Mouse (Mus musculus) lung, embryonic 16.5 days (tissue): ENCODE results near the gene Cldn11. TPM values are rescaled to one million over a fixed set of nuclear protein-coding genes. Genes with fewer than 3 reads are reported as not detected.

ENCODE experiments used
- ATAC-seq: fragments of 200-750 bp; cut with Nextera tagmentation; 2 replicates; pipeline ENCODE4 v1.8.0; 2017; ENCODE audit warnings: low read depth, mild to moderate bottlenecking, moderate library complexity
- H3K27ac ChIP-seq: fragments of 300-500 bp; sonication (generic); 2 replicates; pipeline ENCODE4 v1.5.1; 2014; ENCODE audit warnings: mild to moderate bottlenecking, control low read depth, low read length
- H3K27me3 ChIP-seq: fragments of 300-500 bp; sonication (generic); 2 replicates; pipeline ENCODE4 v1.6.1; 2014; ENCODE audit warnings: low read depth, low read length, mixed read lengths; ENCODE audit not compliant: control insufficient read depth, insufficient read depth
- H3K36me3 ChIP-seq: fragments of 300-500 bp; sonication (generic); 2 replicates; pipeline ENCODE4 v1.6.1; 2014; ENCODE audit warnings: low read length; ENCODE audit not compliant: control insufficient read depth, insufficient read depth
- H3K4me1 ChIP-seq: fragments of 300-500 bp; sonication (generic); replicated peaks from 2 replicates; pipeline ENCODE4 v1.6.1; 2014; ENCODE audit warnings: low read length, mixed read lengths; ENCODE audit not compliant: control insufficient read depth, insufficient read depth
- H3K4me2 ChIP-seq: fragments of 300-500 bp; sonication (generic); 2 replicates; pipeline ENCODE4 v1.6.1; 2014; ENCODE audit warnings: low read depth, low read length, control low read depth
- H3K4me3 ChIP-seq: fragments of 300-500 bp; sonication (generic); 2 replicates; pipeline ENCODE4 v1.5.1; 2014; ENCODE audit warnings: mild to moderate bottlenecking, low read length, control low read depth
- H3K9ac ChIP-seq: fragments of 300-500 bp; sonication (generic); 2 replicates; pipeline ENCODE4 v1.6.1; 2014; ENCODE audit warnings: low read length, control low read depth
- H3K9me3 ChIP-seq: fragments of 300-500 bp; sonication (generic); 2 replicates; pipeline ENCODE4 v1.6.1; 2016; ENCODE audit warnings: low read length; ENCODE audit not compliant: control insufficient read depth
- WGBS: fragments of 180-500 bp; shearing (Covaris S2); extraction: QIAGEN DNeasy Blood & Tissue Kit; methylation state at CpG from one replicate; pipeline ENCODE4 v1.1.7; 2014; 5-methylcytosine and 5-hydroxymethylcytosine counted together
- polyA plus RNA-seq: library from polyadenylated mRNA; unstranded; fragments of >200 nt; fragmentation: Nextera tagmentation; extraction: Ambion mirVana; gene quantifications from 2 replicates; pipeline ENCODE4 v1.2.1, GENCODE M21; 2015

Cldn11 gene
- polyA plus RNA-seq = 5.0 and 5.8 TPM in 2 replicates

- Histone ChIP-seq H3K9ac (no peak within 1 kb of the TSS), H3K9me3 (no peaks in the 10 kb centered on the region), H3K4me1 (no peaks in the 10 kb centered on the region), H3K27ac (no peak within 1 kb of the TSS), H3K4me3 (peak within 1 kb of the TSS; percentile 32), H3K36me3 (no peaks in the 10 kb centered on the region), H3K4me2 (peak within 1 kb of the TSS; percentile 55), H3K27me3 (peaks cover 8% of the 10 kb centered on the region; the same call in 1 of the 2 replicates)
- WGBS = 1% methylated on average over 33 of the region's 33 CpGs
- peak; percentile 86 for ATAC-seq
Observed at GRCm38 (mm10) chr3:31149706-31150105, at the start of gene Cldn11. Cldn11 (plus strand) TSS chr3:31149920.

- Histone ChIP-seq H3K27ac (no peak overlapping the region), H3K9ac (no peak overlapping the region), H3K9me3 (no peaks in the 10 kb centered on the region), H3K4me3 (no peak overlapping the region), H3K27me3 (no peaks in the 10 kb centered on the region), H3K36me3 (peaks cover 2% of the 10 kb centered on the region; the same call in 1 of the 2 replicates), H3K4me1 (peaks cover 36% of the 10 kb centered on the region), H3K4me2 (peak overlapping the region; percentile 36; the same call in 1 of the 2 replicates)
- ATAC-seq = no peak
- 62% methylated on average over 5 of the region's 5 CpGs for WGBS
Observed at GRCm38 (mm10) chr3:31100026-31100425, 49.7 kb upstream of the Cldn11 start.

- no peak overlapping the region for H3K27ac ChIP-seq
- no peak overlapping the region for H3K4me3 ChIP-seq
- H3K36me3 ChIP-seq = peaks cover 2% of the 10 kb centered on the region; the same call in 1 of the 2 replicates
- no peaks in the 10 kb centered on the region for H3K27me3 ChIP-seq
- H3K9ac ChIP-seq = no peak overlapping the region
- H3K4me1 ChIP-seq = peaks cover 36% of the 10 kb centered on the region
- WGBS = 87% methylated on average over 3 of the region's 3 CpGs
- no peak overlapping the region for H3K4me2 ChIP-seq
- no peaks in the 10 kb centered on the region for H3K9me3 ChIP-seq
- no peak for ATAC-seq
Observed at GRCm38 (mm10) chr3:31100802-31101201, 48.9 kb upstream of the Cldn11 start.

GRCm38 (mm10) chr3:31104936-31105335 lies 44.8 kb upstream of the Cldn11 start:
- H3K4me2 ChIP-seq = no peak overlapping the region
- no peak overlapping the region for H3K27ac ChIP-seq
- H3K4me3 ChIP-seq = no peak overlapping the region
- no peaks in the 10 kb centered on the region for H3K9me3 ChIP-seq
- H3K9ac ChIP-seq = no peak overlapping the region
- H3K36me3 ChIP-seq = no peaks in the 10 kb centered on the region
- 62% methylated on average over 6 of the region's 6 CpGs for WGBS
- H3K4me1 ChIP-seq = peaks cover 13% of the 10 kb centered on the region
- ATAC-seq = no peak
- H3K27me3 ChIP-seq = no peaks in the 10 kb centered on the region

- WGBS = 86% methylated on average over 6 of the region's 6 CpGs
- H3K4me1 ChIP-seq = peaks cover 8% of the 10 kb centered on the region
- no peaks in the 10 kb centered on the region for H3K27me3 ChIP-seq
- H3K4me2 ChIP-seq = no peak overlapping the region
- H3K9me3 ChIP-seq = no peaks in the 10 kb centered on the region
- H3K9ac ChIP-seq = no peak overlapping the region
- H3K27ac ChIP-seq = no peak overlapping the region
- no peak overlapping the region for H3K4me3 ChIP-seq
- no peak for ATAC-seq
- no peaks in the 10 kb centered on the region for H3K36me3 ChIP-seq
Observed at GRCm38 (mm10) chr3:31106597-31106996, 43.1 kb upstream of the Cldn11 start.

- ATAC-seq = peak; percentile 47; the same call in 1 of the 2 replicates
- no peak overlapping the region for H3K4me2 ChIP-seq
- no peaks in the 10 kb centered on the region for H3K9me3 ChIP-seq
- peaks cover 8% of the 10 kb centered on the region for H3K4me1 ChIP-seq
- H3K27ac ChIP-seq = no peak overlapping the region
- H3K27me3 ChIP-seq = no peaks in the 10 kb centered on the region
- no peak overlapping the region for H3K9ac ChIP-seq
- H3K4me3 ChIP-seq = no peak overlapping the region
- H3K36me3 ChIP-seq = no peaks in the 10 kb centered on the region
- 43% methylated on average over 4 of the region's 4 CpGs for WGBS
Observed at GRCm38 (mm10) chr3:31107674-31108073, 42.0 kb upstream of the Cldn11 start.

GRCm38 (mm10) chr3:31109108-31109507 lies 40.6 kb upstream of the Cldn11 start:
- ATAC-seq = peak; percentile 85
- peaks cover 8% of the 10 kb centered on the region for H3K4me1 ChIP-seq
- H3K27ac ChIP-seq = no peak overlapping the region
- 41% methylated on average over 3 of the region's 3 CpGs for WGBS
- H3K9ac ChIP-seq = no peak overlapping the region
- peaks cover 8% of the 10 kb centered on the region for H3K36me3 ChIP-seq
- H3K27me3 ChIP-seq = no peaks in the 10 kb centered on the region
- H3K4me3 ChIP-seq = no peak overlapping the region
- H3K9me3 ChIP-seq = no peaks in the 10 kb centered on the region
- H3K4me2 ChIP-seq = no peak overlapping the region

GRCm38 (mm10) chr3:31123098-31123497 lies 26.6 kb upstream of the Cldn11 start:
- H3K9ac ChIP-seq = no peak overlapping the region
- no peaks in the 10 kb centered on the region for H3K27me3 ChIP-seq
- no peaks in the 10 kb centered on the region for H3K9me3 ChIP-seq
- no peak overlapping the region for H3K4me2 ChIP-seq
- peaks cover 14% of the 10 kb centered on the region for H3K36me3 ChIP-seq
- ATAC-seq = no peak
- 80% methylated on average over 4 of the region's 4 CpGs for WGBS
- H3K27ac ChIP-seq = no peak overlapping the region
- no peak overlapping the region for H3K4me3 ChIP-seq
- H3K4me1 ChIP-seq = no peaks in the 10 kb centered on the region

GRCm38 (mm10) chr3:31126303-31126702 lies 23.4 kb upstream of the Cldn11 start:
- no peak for ATAC-seq
- H3K4me1 ChIP-seq = 0 out of 2 replicates have a peak, but pooled peaks cover 2% of the 10 kb centered on the region
- no peak overlapping the region for H3K9ac ChIP-seq
- H3K36me3 ChIP-seq = peaks cover 5% of the 10 kb centered on the region; the same call in 1 of the 2 replicates
- no peak overlapping the region for H3K27ac ChIP-seq
- H3K4me2 ChIP-seq = no peak overlapping the region
- no peaks in the 10 kb centered on the region for H3K9me3 ChIP-seq
- no peak overlapping the region for H3K4me3 ChIP-seq
- WGBS = 58% methylated on average over 4 of the region's 4 CpGs
- H3K27me3 ChIP-seq = no peaks in the 10 kb centered on the region

- Histone ChIP-seq H3K9me3 (no peaks in the 10 kb centered on the region), H3K4me2 (no peak overlapping the region), H3K9ac (no peak overlapping the region), H3K4me3 (no peak overlapping the region), H3K27ac (no peak overlapping the region), H3K4me1 (0 out of 2 replicates have a peak, but pooled peaks cover 2% of the 10 kb centered on the region), H3K36me3 (peaks cover 4% of the 10 kb centered on the region; the same call in 1 of the 2 replicates), H3K27me3 (no peaks in the 10 kb centered on the region)
- 72% methylated on average over 3 of the region's 3 CpGs for WGBS
- no peak for ATAC-seq
Observed at GRCm38 (mm10) chr3:31126848-31127247, 22.9 kb upstream of the Cldn11 start.
